Comparison of ENCODE assay signal across 29 mouse cellular contexts in genomic region chr6:146424778-146425177, GRCm38 (mm10).
DNase-seq lines count a peak whose midpoint lies in the region; ATAC-seq and TF ChIP-seq lines count a peak whose summit lies in the region.
"Had no signal": no experiment of that assay in that cellular context is flagged by ENCODE, and none has a peak within 500 bp of the region (broad histone marks: within the 10 kb centered on the region; RNA-seq: fewer than 3 reads in every experiment).

No protein-coding gene starts in this region.

- H3K36me3 ChIP-seq in midbrain, embryonic 11.5 days (ENCODE audit: control insufficient read depth, insufficient read depth, low read length): no peaks in the 10 kb centered on the region
- H3K36me3 ChIP-seq in midbrain, postnatal 0 days (ENCODE audit: insufficient read depth, low read length): no peaks in the 10 kb centered on the region
- H3K36me3 ChIP-seq in ES-E14 (ENCODE audit: control insufficient read depth, insufficient read depth, low read length, poor library complexity, severe bottlenecking): no peaks in the 10 kb centered on the region
- no peaks in the 10 kb centered on the region for H3K36me3 ChIP-seq in stomach, embryonic 16.5 days (ENCODE audit: control insufficient read depth, insufficient read depth, low read length)
- H3K36me3 ChIP-seq: embryonic facial prominence, embryonic 10.5 days; embryonic facial prominence, embryonic 13.5 days; forebrain, embryonic 12.5 days; forebrain, embryonic 15.5 days; hindbrain, embryonic 10.5 days; hindbrain, embryonic 13.5 days had no signal

- 93% methylated on average over 3 of the region's 3 CpGs for WGBS in midbrain, embryonic 11.5 days
- WGBS in midbrain, postnatal 0 days: 85% methylated on average over 3 of the region's 3 CpGs
- 66% methylated on average over 3 of the region's 3 CpGs for WGBS in stomach, embryonic 16.5 days

- in situ Hi-C loops in ES-E14 (cut with MboI; ENCODE audit: low sequenced_read_pairs in 2 of 2, unreplicated experiment in 2 of 2): no loop called here

- H3K9ac ChIP-seq in midbrain, embryonic 11.5 days (ENCODE audit: low read length): no peak overlapping the region
- no peak overlapping the region for H3K9ac ChIP-seq in midbrain, postnatal 0 days (replicated peaks; ENCODE audit: low read length, poor library complexity, severe bottlenecking)
- no peak overlapping the region for H3K9ac ChIP-seq in ES-E14 (ENCODE audit: insufficient read depth, low read depth, low read length, poor library complexity, severe bottlenecking)
- H3K9ac ChIP-seq in stomach, embryonic 16.5 days (ENCODE audit: low read length): no peak overlapping the region
- H3K9ac ChIP-seq: embryonic facial prominence, embryonic 13.5 days; forebrain, embryonic 12.5 days; forebrain, embryonic 15.5 days; heart, embryonic 12.5 days; heart, embryonic 15.5 days; hindbrain, embryonic 13.5 days had no signal

- TF ChIP-seq CTCF in midbrain, postnatal 0 days (IDR thresholded peaks at IDR 0.05): no peak

- no peaks in the 10 kb centered on the region for H3K27me3 ChIP-seq in midbrain, embryonic 11.5 days (ENCODE audit: control insufficient read depth, insufficient read depth, low read length)
- H3K27me3 ChIP-seq in midbrain, postnatal 0 days (ENCODE audit: insufficient read depth, low read length): no peaks in the 10 kb centered on the region
- no peaks in the 10 kb centered on the region for H3K27me3 ChIP-seq in stomach, embryonic 16.5 days (ENCODE audit: control insufficient read depth, insufficient read depth, low read length)
- H3K27me3 ChIP-seq: embryonic facial prominence, embryonic 13.5 days; forebrain, embryonic 12.5 days; forebrain, embryonic 15.5 days; heart, embryonic 12.5 days; heart, embryonic 15.5 days; hindbrain, embryonic 13.5 days; Patski had no signal

- H3K4me1 ChIP-seq in midbrain, embryonic 11.5 days (ENCODE audit: control insufficient read depth, insufficient read depth, low read length): no peaks in the 10 kb centered on the region
- H3K4me1 ChIP-seq in midbrain, postnatal 0 days (ENCODE audit: insufficient read depth, low read length): no peaks in the 10 kb centered on the region
- H3K4me1 ChIP-seq in ES-E14 (ENCODE audit: control insufficient read depth in 2 of 2, insufficient read depth in 2 of 2, low read length in 2 of 2, poor library complexity in 1 of 2): 0 out of 4 replicates have a peak, but pooled peaks cover 0 to under 1% of the 10 kb centered on the region in 2 experiments
- H3K4me1 ChIP-seq in stomach, embryonic 16.5 days (ENCODE audit: control insufficient read depth, insufficient read depth, low read length): no peaks in the 10 kb centered on the region
- H3K4me1 ChIP-seq: forebrain, embryonic 12.5 days; forebrain, embryonic 15.5 days had no signal

- no peaks in the 10 kb centered on the region for H3K9me3 ChIP-seq in midbrain, embryonic 11.5 days (ENCODE audit: control insufficient read depth, low read length)
- H3K9me3 ChIP-seq in midbrain, postnatal 0 days (ENCODE audit: low read length): no peaks in the 10 kb centered on the region
- no peaks in the 10 kb centered on the region for H3K9me3 ChIP-seq in ES-E14 (ENCODE audit: control insufficient read depth, insufficient read depth, low read depth, low read length)
- H3K9me3 ChIP-seq in stomach, embryonic 16.5 days (replicated peaks; ENCODE audit: control insufficient read depth, low read length): no peaks in the 10 kb centered on the region
- H3K9me3 ChIP-seq: embryonic facial prominence, embryonic 10.5 days; embryonic facial prominence, embryonic 13.5 days; forebrain, embryonic 12.5 days; forebrain, embryonic 15.5 days; heart, embryonic 12.5 days; heart, embryonic 15.5 days; hindbrain, embryonic 10.5 days; hindbrain, embryonic 13.5 days had no signal

- no peak overlapping the region for H3K27ac ChIP-seq in midbrain, embryonic 11.5 days (ENCODE audit: low read depth, low read length)
- H3K27ac ChIP-seq in midbrain, postnatal 0 days (ENCODE audit: low read depth, low read length): no peak overlapping the region
- H3K27ac ChIP-seq in ES-E14 (ENCODE audit: insufficient read depth, low read depth, low read length, poor library complexity, severe bottlenecking): no peak overlapping the region
- peak overlapping the region; percentile 32; the same call in 1 of the 2 replicates for H3K27ac ChIP-seq in stomach, embryonic 16.5 days (ENCODE audit: low read length)
- H3K27ac ChIP-seq: embryonic facial prominence, embryonic 10.5 days; embryonic facial prominence, embryonic 13.5 days; forebrain, embryonic 12.5 days; forebrain, embryonic 15.5 days; heart, embryonic 15.5 days; hindbrain, embryonic 10.5 days; hindbrain, embryonic 13.5 days had no signal

- ATAC-seq in midbrain, embryonic 11.5 days (ENCODE audit: low FRiP score): no peak
- no peak for ATAC-seq in midbrain, postnatal 0 days (ENCODE audit: low FRiP score)
- no peak for ATAC-seq in stomach, embryonic 16.5 days (ENCODE audit: insufficient read depth, low FRiP score)
- ATAC-seq: CD4-positive, CD25-positive, alpha-beta regulatory T cell, adult 4 months; forebrain, embryonic 15.5 days; hindbrain, embryonic 16.5 days; Patski had no signal

- no peak overlapping the region for H3K4me2 ChIP-seq in midbrain, embryonic 11.5 days
- H3K4me2 ChIP-seq in midbrain, postnatal 0 days (ENCODE audit: low read depth, low read length, poor library complexity, severe bottlenecking): no peak overlapping the region
- H3K4me2 ChIP-seq in stomach, embryonic 16.5 days (ENCODE audit: low read depth, low read length): no peak overlapping the region
- H3K4me2 ChIP-seq: embryonic facial prominence, embryonic 13.5 days; forebrain, embryonic 12.5 days; forebrain, embryonic 15.5 days; heart, embryonic 12.5 days; heart, embryonic 15.5 days; hindbrain, embryonic 13.5 days had no signal

- peak; percentile 74 for DNase-seq in heart, adult 11 months
- DNase-seq in heart, adult 8-10 months (ENCODE audit: low spot score): no peak
- DNase-seq in midbrain, embryonic 11.5 days (ENCODE audit: low spot score, missing footprints): peak; percentile 68
- DNase-seq in midbrain, postnatal 0 days (ENCODE audit: low spot score): no peak
- DNase-seq in ES-E14 (ENCODE audit: low read depth, low spot score): no peak
- DNase-seq in left cerebral cortex, adult 8-10 months (ENCODE audit: low spot score in 2 of 2): no peak
- no peak for DNase-seq in left cerebral cortex, adult 18-20 months (ENCODE audit: low spot score in 2 of 2)
- DNase-seq: adrenal gland, postnatal 10 days; adrenal gland, postnatal 36 days; cerebellum, adult 18-20 months; cerebellum, adult 9-10 months; cerebellum, postnatal 14 days; embryo, embryonic 11 days; gastrocnemius, postnatal 25 days; heart, postnatal 10 days; heart, postnatal 36 days had no signal

- no peak overlapping the region for H3K4me3 ChIP-seq in midbrain, embryonic 11.5 days (ENCODE audit: low read depth, low read length)
- no peak overlapping the region for H3K4me3 ChIP-seq in midbrain, postnatal 0 days (ENCODE audit: low read depth, low read length)
- no peak overlapping the region for H3K4me3 ChIP-seq in ES-E14 (ENCODE audit: insufficient read depth in 1 of 2, low read depth in 1 of 2, low read length in 2 of 2, poor library complexity in 1 of 2, severe bottlenecking in 1 of 2)
- H3K4me3 ChIP-seq in stomach, embryonic 16.5 days (replicated peaks; ENCODE audit: low read length): no peak overlapping the region
- H3K4me3 ChIP-seq: embryonic facial prominence, embryonic 10.5 days; embryonic facial prominence, embryonic 13.5 days; erythroblast, embryonic 14.5 days; forebrain, embryonic 12.5 days; forebrain, embryonic 15.5 days; heart, embryonic 12.5 days; heart, embryonic 15.5 days; hindbrain, embryonic 10.5 days; hindbrain, embryonic 13.5 days had no signal

TF ChIP-seq in ES-E14, 5 proteins besides CTCF, POLR2A, EP300 and RAD21:
- TF ChIP-seq HCFC1 (IDR thresholded peaks at IDR 0.05; ENCODE audit: borderline replicate concordance, insufficient read depth, low read length) (no peak), ZNF384 (IDR thresholded peaks at IDR 0.05; ENCODE audit: low read depth, low read length) (peak; percentile 54; the same call in 1 of the 2 replicates)

Comparison
In these comparisons a context has a peak if more than half of its experiments do, and no peak if none do; other contexts are left out.
1. DNase-seq: peak in heart, adult 11 months (single experiment) and midbrain, embryonic 11.5 days (single experiment); none in heart, adult 8-10 months (single experiment), midbrain, postnatal 0 days (single experiment), ES-E14 (single experiment), left cerebral cortex, adult 8-10 months (0 of 2) and left cerebral cortex, adult 18-20 months (0 of 2).